Mouse (Mus musculus) right cerebral cortex, postnatal 25 days (tissue): ENCODE measurements around the gene Il15ra.

Experiments
- DNase-seq: peaks from one replicate; pipeline ENCODE4 v3.0.0; 2022

Il15ra gene

GRCm38 (mm10) chr2:11712483-11712990, 7.4 kb downstream of the Il15ra start:
- no peak for DNase-seq

- DNase-seq = no peak
Measured at GRCm38 (mm10) chr2:11713021-11713420, 7.9 kb downstream of the Il15ra start.

GRCm38 (mm10) chr2:11714535-11714934, 9.4 kb downstream of the Il15ra start:
- peak; percentile 18 for DNase-seq

GRCm38 (mm10) chr2:11718573-11718972, 13.5 kb downstream of the Il15ra start:
- DNase-seq = no peak

- DNase-seq = no peak
Measured at GRCm38 (mm10) chr2:11722564-11722963, 17.5 kb downstream of the Il15ra start.

- no peak for DNase-seq
Measured at GRCm38 (mm10) chr2:11727574-11727973, 22.5 kb downstream of the Il15ra start.

- no peak for DNase-seq
Measured at GRCm38 (mm10) chr2:11729091-11729490, 24.0 kb downstream of the Il15ra start.

DNA sequence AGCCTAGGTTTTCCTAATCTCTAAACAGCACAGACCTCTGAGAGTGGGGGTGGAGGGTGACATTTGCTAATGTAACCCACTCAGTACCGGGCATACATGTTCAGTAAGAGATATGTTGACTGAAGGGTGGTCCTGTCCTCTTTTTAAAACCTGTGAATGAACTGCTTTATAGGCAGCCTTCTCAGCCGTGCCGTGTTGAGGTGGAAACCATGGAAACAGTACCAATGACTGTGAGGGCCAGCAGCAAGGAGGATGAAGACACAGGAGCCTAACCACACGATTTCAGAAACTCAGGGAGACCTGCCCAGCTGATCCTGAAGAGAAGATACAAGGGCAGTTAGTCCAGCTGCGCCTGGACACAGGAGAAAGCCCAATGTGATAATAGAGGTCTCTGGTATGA, 27.9 kb downstream of the Il15ra start:
- no peak for DNase-seq

DNA sequence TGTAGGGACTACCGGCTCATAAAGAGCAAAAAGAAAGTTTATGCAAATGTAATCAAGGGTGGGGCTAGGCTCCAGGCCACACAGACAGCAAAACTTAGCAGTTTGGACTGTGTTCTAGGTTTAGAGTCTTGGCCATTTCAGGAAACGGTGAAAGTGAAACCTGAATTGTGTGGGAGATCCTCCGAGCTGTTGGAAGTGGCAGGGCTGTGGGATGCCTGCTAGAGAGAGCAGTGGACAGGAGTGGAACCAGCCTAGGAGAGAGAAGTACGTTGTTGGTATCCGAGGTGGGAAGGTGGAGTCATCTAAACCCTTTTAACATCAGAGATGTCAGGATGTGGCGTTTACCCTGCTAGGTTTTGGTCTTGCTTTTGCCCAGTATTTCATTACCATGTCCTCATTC, 30.8 kb downstream of the Il15ra start:
- DNase-seq = no peak

- DNase-seq = no peak
Measured at GRCm38 (mm10) chr2:11738794-11739193, 33.7 kb downstream of the Il15ra start.

GRCm38 (mm10) chr2:11739516-11740051, 34.5 kb downstream of the Il15ra start:
- DNase-seq = no peak

- DNase-seq = no peak
Measured at GRCm38 (mm10) chr2:11762541-11762940, 57.5 kb downstream of the Il15ra start.

DNA sequence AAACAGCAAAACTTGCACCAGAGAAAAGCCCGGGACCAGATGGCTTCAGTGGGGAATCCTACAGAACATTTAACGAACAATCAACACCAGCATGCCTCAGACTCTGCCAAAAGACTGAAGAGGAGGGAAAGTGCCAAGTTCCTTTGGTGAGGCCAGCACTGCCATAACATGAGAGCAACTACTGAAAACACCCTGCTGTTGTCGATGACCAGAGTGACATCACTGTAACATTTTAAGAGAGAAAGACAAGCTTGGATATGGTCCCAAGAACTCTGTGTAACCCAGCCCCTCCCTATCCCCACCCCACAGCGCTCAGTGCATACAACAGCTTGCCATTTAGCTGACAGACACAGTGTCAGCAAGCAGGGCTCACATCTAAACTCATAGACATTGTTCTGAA, 60.6 kb downstream of the Il15ra start:
- DNase-seq = peak; percentile 16

GRCm38 (mm10) chr2:11766485-11767160, 61.5 kb downstream of the Il15ra start:
- no peak for DNase-seq

DNA sequence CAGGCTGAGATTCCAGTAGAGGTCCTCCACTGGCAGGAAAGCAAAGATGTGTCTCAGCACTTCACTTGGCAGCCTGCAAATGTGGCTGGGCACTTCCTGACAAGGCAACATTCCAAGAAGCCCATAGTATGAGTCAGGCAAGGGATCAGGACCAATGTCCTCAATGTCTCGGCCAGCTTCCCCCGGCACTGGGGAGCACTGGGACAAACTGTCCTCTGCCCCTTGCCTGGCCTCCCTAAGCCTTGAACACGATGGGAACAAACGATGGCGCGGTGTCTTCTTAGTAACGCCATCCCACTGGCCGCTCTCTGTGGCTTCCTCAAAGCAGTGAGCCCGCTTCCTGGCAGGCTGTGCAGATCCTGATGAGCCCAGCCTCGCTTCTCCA, 62.1 kb downstream of the Il15ra start:
- DNase-seq = no peak

GRCm38 (mm10) chr2:11771701-11772100, 66.6 kb downstream of the Il15ra start:
- DNase-seq = no peak

DNA sequence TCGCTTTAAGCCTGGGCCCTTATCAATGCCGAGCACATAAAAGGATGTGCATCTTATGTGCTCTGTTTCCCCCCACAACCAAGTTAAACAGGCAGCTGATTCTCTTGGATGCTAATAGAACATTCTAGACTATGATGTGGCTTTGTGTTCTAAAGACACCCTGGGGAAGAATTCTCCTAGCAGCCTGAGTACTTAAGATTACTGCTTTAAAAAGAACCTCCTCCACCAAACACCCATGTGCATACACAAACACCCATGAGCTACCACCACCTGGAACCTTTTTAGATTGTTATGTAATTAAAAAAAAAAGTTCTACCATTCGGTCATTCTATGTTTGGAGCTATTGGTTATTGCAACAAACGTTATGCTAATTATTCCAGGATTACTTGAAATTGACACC, 67.3 kb downstream of the Il15ra start:
- no peak for DNase-seq

DNA sequence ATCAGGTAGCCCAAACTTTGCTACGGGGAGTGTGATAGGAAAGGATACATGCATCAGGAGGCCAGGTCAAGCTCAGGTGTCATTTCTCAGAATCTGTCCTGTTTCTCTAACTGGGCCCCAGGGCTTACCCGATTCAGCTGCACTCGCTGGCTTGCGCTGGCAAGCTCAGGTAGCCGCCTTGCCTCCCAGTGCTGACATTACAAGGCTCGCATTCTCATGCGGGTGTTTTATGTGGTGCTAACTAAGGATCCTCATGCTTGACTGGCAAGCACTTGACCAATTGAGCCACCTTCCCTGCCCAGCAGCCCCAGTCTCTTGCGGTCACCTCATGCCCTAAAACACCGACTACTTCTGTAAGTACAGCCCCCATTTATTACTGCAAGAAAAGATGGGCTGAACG, 69.3 kb downstream of the Il15ra start:
- no peak for DNase-seq

DNA sequence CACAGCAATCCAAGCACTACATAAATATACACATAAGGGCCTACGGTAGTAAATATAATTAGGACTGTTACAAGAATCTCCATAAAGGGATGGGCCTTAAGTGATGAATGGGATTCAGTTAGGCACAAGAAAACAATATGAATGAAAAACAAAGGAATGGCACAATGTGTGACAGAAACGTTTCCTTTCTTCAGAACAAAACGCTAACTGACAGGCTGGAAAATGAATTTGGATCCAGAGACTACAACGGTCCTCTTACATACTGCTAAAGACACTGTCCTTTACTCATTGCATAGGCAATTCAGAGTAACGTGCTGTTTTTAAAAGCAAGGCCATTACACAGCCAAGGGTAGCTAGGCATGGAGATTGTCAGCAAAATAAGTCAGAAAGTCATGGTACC, 70.0 kb downstream of the Il15ra start:
- DNase-seq = no peak

DNA sequence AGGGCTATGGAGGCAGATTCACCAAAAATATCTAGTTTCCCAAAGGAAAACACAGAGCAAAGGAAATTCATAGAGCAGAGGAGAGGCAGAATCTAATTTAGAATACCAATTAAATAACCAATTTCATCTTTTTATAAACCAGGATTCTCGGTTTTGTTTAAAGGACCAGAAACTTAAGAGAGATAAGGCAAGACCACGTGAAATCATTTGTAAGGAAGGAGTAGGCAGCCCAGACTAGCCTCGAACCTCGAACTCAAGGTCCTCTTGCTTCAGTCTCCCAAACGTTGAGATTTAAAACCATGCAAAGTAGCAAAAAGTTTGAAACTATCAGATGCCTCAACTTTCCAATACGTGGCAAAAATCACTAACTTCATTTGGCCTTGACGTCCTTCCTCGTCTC, 71.3 kb downstream of the Il15ra start:
- no peak for DNase-seq

- peak; percentile 100 for DNase-seq
Measured at GRCm38 (mm10) chr2:11777091-11778068, 72.3 kb downstream of the Il15ra start, which contains the start of the genes Fbh1 and Ankrd16. Fbh1 (minus strand) TSS chr2:11777582. Ankrd16 (plus strand) TSS chr2:11777876.

DNA sequence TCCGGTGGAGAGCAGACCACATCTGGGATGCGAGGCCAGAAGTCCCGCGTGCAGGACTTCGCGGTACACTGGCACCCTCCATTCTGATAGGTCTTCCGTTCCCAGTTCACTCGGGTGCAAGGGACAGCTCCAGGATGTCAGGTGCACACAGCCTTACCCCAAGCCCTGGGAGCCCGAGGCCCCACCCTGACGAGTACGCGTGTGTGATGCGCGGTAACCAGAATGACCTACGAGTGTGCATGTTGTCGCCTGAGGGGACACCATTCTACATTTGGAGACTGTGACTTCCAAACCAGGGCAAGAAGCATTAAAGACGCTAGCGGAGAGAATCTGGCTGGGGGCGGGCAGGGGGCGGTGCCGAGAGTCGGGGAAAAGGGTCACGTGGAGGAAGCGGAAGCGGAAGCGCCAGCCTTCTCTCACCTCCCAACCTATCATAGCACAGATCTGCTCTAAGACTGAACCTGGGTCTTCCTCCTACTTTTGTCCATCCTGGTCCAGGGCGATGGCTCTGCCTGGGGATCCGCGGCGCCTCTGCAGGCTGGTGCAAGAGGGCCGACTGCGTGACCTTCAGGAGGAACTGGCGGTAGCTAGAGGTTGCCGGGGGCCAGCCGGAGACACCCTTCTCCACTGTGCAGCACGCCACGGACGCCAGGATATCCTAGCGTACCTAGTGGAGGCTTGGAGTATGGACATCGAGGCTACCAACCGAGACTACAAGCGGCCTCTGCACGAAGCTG, 73.2 kb downstream of the Il15ra start:
- peak; percentile 85 for DNase-seq
